Mouse (Mus musculus): ENCODE results near the gene Myh14.

Myh14 gene

GRCm38 (mm10) chr7:44630437-44630836 lies 40.2 kb downstream of the Myh14 start:
- no peak for DNase-seq (ENCODE audit: low read depth)

- no peak for DNase-seq (ENCODE audit: low read depth)
Measured at GRCm38 (mm10) chr7:44628402-44629034, 42.1 kb downstream of the Myh14 start.

- no peak for DNase-seq (ENCODE audit: low read depth)
Measured at GRCm38 (mm10) chr7:44626966-44627365, 43.7 kb downstream of the Myh14 start.

- no peak for DNase-seq (ENCODE audit: low read depth)
Measured at GRCm38 (mm10) chr7:44626068-44626385, 44.6 kb downstream of the Myh14 start.

- no peak for DNase-seq (ENCODE audit: low read depth)
Measured at GRCm38 (mm10) chr7:44625241-44626067, 45.2 kb downstream of the Myh14 start.

- no peak for DNase-seq (ENCODE audit: low read depth)
Measured at GRCm38 (mm10) chr7:44624828-44625227, 45.8 kb downstream of the Myh14 start.

- no peak for DNase-seq (ENCODE audit: low read depth)
Measured at GRCm38 (mm10) chr7:44624543-44624826, 46.2 kb downstream of the Myh14 start.

- no peak for DNase-seq (ENCODE audit: low read depth)
Measured at GRCm38 (mm10) chr7:44623714-44624542, 46.7 kb downstream of the Myh14 start.

GRCm38 (mm10) chr7:44617059-44617458 lies 53.6 kb downstream of the Myh14 start:
- no peak for DNase-seq (ENCODE audit: low read depth)

GRCm38 (mm10) chr7:44615987-44616386 lies 54.7 kb downstream of the Myh14 start:
- no peak for DNase-seq (ENCODE audit: low read depth)

GRCm38 (mm10) chr7:44615309-44615708 lies 55.3 kb downstream of the Myh14 start:
- DNase-seq (ENCODE audit: low read depth): no peak

GRCm38 (mm10) chr7:44614041-44614688 lies 56.5 kb downstream of the Myh14 start:
- DNase-seq (ENCODE audit: low read depth): no peak

- DNase-seq (ENCODE audit: low read depth): no peak
Measured at GRCm38 (mm10) chr7:44612192-44612591, 58.5 kb downstream of the Myh14 start.

GRCm38 (mm10) chr7:44606171-44606901 lies 64.3 kb downstream of the Myh14 start:
- no peak for DNase-seq (ENCODE audit: low read depth)

- no peak for DNase-seq (ENCODE audit: low read depth)
Measured at GRCm38 (mm10) chr7:44605436-44605835, 65.2 kb downstream of the Myh14 start.

- DNase-seq (ENCODE audit: low read depth): no peak
Measured at GRCm38 (mm10) chr7:44604619-44605018, 66.0 kb downstream of the Myh14 start.

- no peak for DNase-seq (ENCODE audit: low read depth)
Measured at GRCm38 (mm10) chr7:44604139-44604606, 66.5 kb downstream of the Myh14 start.

- DNase-seq (ENCODE audit: low read depth): no peak
Measured at GRCm38 (mm10) chr7:44603186-44603855, 67.3 kb downstream of the Myh14 start.

- no peak for DNase-seq (ENCODE audit: low read depth)
Measured at GRCm38 (mm10) chr7:44602443-44602842, 68.2 kb downstream of the Myh14 start.

GRCm38 (mm10) chr7:44601646-44602045 lies 69.0 kb downstream of the Myh14 start:
- no peak for DNase-seq (ENCODE audit: low read depth)

GRCm38 (mm10) chr7:44600691-44601262 lies 69.9 kb downstream of the Myh14 start:
- no peak for DNase-seq (ENCODE audit: low read depth)

Data from fibroblast of lung, adult 2 months (primary cell).